Mouse (Mus musculus) hindbrain, embryonic 10.5 days (tissue): ENCODE results near the gene Cox14. TPM values are rescaled to one million over a fixed set of nuclear protein-coding genes. Genes with fewer than 3 reads are reported as not detected.
"Not testable (repeated sequence)": the region's sequence is repeated elsewhere in the genome, so short reads cannot be mapped to it uniquely, and the experiment has no call there.

Experiments used
- DNase-seq: peaks from one replicate; pipeline ENCODE4 v3.0.0-alpha.2; 2017; ENCODE audit warnings: low spot score
- H3K27ac ChIP-seq: fragments of 300-500 bp; sonication (generic); 2 replicates; pipeline ENCODE4 v1.5.1; 2016; ENCODE audit warnings: mild to moderate bottlenecking, moderate library complexity
- H3K27me3 ChIP-seq: fragments of 300-500 bp; sonication (generic); 2 replicates; pipeline ENCODE4 v1.6.1; 2016; ENCODE audit warnings: mild to moderate bottlenecking; ENCODE audit not compliant: poor library complexity, insufficient read depth, severe bottlenecking
- H3K36me3 ChIP-seq: fragments of 300-500 bp; sonication (generic); 2 replicates; pipeline ENCODE4 v1.6.1; 2016; ENCODE audit warnings: mild to moderate bottlenecking, moderate library complexity
- H3K4me1 ChIP-seq: fragments of 300-500 bp; sonication (generic); replicated peaks from 2 replicates; pipeline ENCODE4 v1.6.1; 2016; ENCODE audit warnings: mild to moderate bottlenecking
- H3K4me3 ChIP-seq: fragments of 300-500 bp; sonication (generic); 2 replicates; pipeline ENCODE4 v1.5.1; 2016; ENCODE audit warnings: mild to moderate bottlenecking, moderate library complexity
- H3K9me3 ChIP-seq: fragments of 300-500 bp; sonication (generic); 2 replicates; pipeline ENCODE4 v1.6.1; 2016; ENCODE audit warnings: mild to moderate bottlenecking, moderate library complexity
- WGBS: fragments of 180-500 bp; shearing (Covaris S2); methylation state at CpG from one replicate; pipeline ENCODE4 v1.1.7; 2016; 5-methylcytosine and 5-hydroxymethylcytosine counted together
- polyA plus RNA-seq: library from polyadenylated mRNA; unstranded; fragments of >200 nt; fragmentation: Nextera tagmentation; extraction: Ambion mirVana; gene quantifications from 2 replicates; pipeline ENCODE4 v1.2.1, GENCODE M21; 2016

Gene Cox14
- polyA plus RNA-seq, 1 experiment from 2014 or later = 174 TPM

GRCm38 (mm10) chr15:99723120-99723514 lies 2.3 kb upstream of the Cox14 start:
- Histone ChIP-seq H3K36me3 (peaks cover 60% of the 10 kb centered on the region), H3K27ac (peak overlapping the region; percentile 95), H3K9me3 (no peaks in the 10 kb centered on the region), H3K4me3 (peak overlapping the region; percentile 9; the same call in 1 of the 2 replicates), H3K4me1 (peaks cover 58% of the 10 kb centered on the region), H3K27me3 (no peaks in the 10 kb centered on the region)
- peak; percentile 27 for DNase-seq
- 45% methylated on average over 10 of the region's 10 CpGs for WGBS

GRCm38 (mm10) chr15:99723515-99724291 lies 1.7 kb upstream of the Cox14 start:
- peaks cover 52% of the 10 kb centered on the region for H3K4me1 ChIP-seq
- H3K9me3 ChIP-seq = peaks cover 1% of the 10 kb centered on the region; the same call in 1 of the 2 replicates
- H3K36me3 ChIP-seq = peaks cover 60% of the 10 kb centered on the region
- no peaks in the 10 kb centered on the region for H3K27me3 ChIP-seq
- peak; percentile 60 for DNase-seq
- WGBS = 7% methylated on average over 11 of the region's 11 CpGs
- peak overlapping the region; percentile 95 for H3K27ac ChIP-seq
- peak overlapping the region; percentile 98 for H3K4me3 ChIP-seq

- H3K4me3 ChIP-seq = peak overlapping the region; percentile 98
- H3K36me3 ChIP-seq = peaks cover 61% of the 10 kb centered on the region
- H3K4me1 ChIP-seq = peaks cover 52% of the 10 kb centered on the region
- whole genome bisulfite sequencing = 10% methylated on average over 16 of the region's 16 CpGs
- H3K27me3 ChIP-seq = no peaks in the 10 kb centered on the region
- peaks cover 8% of the 10 kb centered on the region for H3K9me3 ChIP-seq
- peak; percentile 64 for DNase-seq
- H3K27ac ChIP-seq = peak overlapping the region; percentile 95
These were observed 961 bp upstream of the Cox14 start for GRCm38 (mm10) chr15:99724292-99725021.

- Histone ChIP-seq H3K36me3 (peaks cover 58% of the 10 kb centered on the region), H3K9me3 (peaks cover 8% of the 10 kb centered on the region), H3K4me1 (peaks cover 52% of the 10 kb centered on the region), H3K27ac (no peak overlapping the region), H3K27me3 (no peaks in the 10 kb centered on the region), H3K4me3 (peak overlapping the region; percentile 98)
- no peak for DNase-seq
- WGBS = 85% methylated on average over 2 of the region's 2 CpGs
These were observed 1.1 kb downstream of the Cox14 start for GRCm38 (mm10) chr15:99726549-99726948.

GRCm38 (mm10) chr15:99727039-99727438 lies 1.6 kb downstream of the Cox14 start:
- not testable (repeated sequence) for H3K9me3 ChIP-seq, DNase-seq, H3K4me3 ChIP-seq, H3K27me3 ChIP-seq, H3K27ac ChIP-seq
- Histone ChIP-seq H3K36me3 (peaks cover 58% of the 10 kb centered on the region), H3K4me1 (peaks cover 47% of the 10 kb centered on the region)
- 96% methylated on average over 5 of the region's 5 CpGs for WGBS

- Histone ChIP-seq H3K4me3 (no peak overlapping the region), H3K27ac (no peak overlapping the region), H3K4me1 (peaks cover 43% of the 10 kb centered on the region), H3K36me3 (peaks cover 58% of the 10 kb centered on the region), H3K27me3 (no peaks in the 10 kb centered on the region), H3K9me3 (peaks cover 8% of the 10 kb centered on the region)
- DNase-seq = no peak
- WGBS = 95% methylated on average over 12 of the region's 12 CpGs
These were observed 2.1 kb downstream of the Cox14 start for GRCm38 (mm10) chr15:99727525-99727924.

GRCm38 (mm10) chr15:99728211-99728610 lies 2.8 kb downstream of the Cox14 start:
- 95% methylated on average over 5 of the region's 5 CpGs for WGBS
- Histone ChIP-seq H3K36me3 (peaks cover 58% of the 10 kb centered on the region), H3K9me3 (peaks cover 8% of the 10 kb centered on the region), H3K4me1 (peaks cover 36% of the 10 kb centered on the region), H3K4me3 (no peak overlapping the region), H3K27ac (no peak overlapping the region), H3K27me3 (no peaks in the 10 kb centered on the region)
- DNase-seq = no peak

- Histone ChIP-seq H3K4me1 (peaks cover 26% of the 10 kb centered on the region), H3K4me3 (no peak overlapping the region), H3K9me3 (peaks cover 8% of the 10 kb centered on the region), H3K27ac (no peak overlapping the region), H3K27me3 (no peaks in the 10 kb centered on the region), H3K36me3 (peaks cover 63% of the 10 kb centered on the region)
- WGBS = 97% methylated on average over 4 of the region's 4 CpGs
- DNase-seq = no peak
These were observed 3.8 kb downstream of the Cox14 start for GRCm38 (mm10) chr15:99729056-99729783.

- H3K27ac ChIP-seq = no peak overlapping the region
- no peaks in the 10 kb centered on the region for H3K27me3 ChIP-seq
- peaks cover 83% of the 10 kb centered on the region for H3K36me3 ChIP-seq
- no peak overlapping the region for H3K4me3 ChIP-seq
- peaks cover 8% of the 10 kb centered on the region for H3K9me3 ChIP-seq
- WGBS = 92% methylated on average over 2 of the region's 2 CpGs
- peaks cover 6% of the 10 kb centered on the region for H3K4me1 ChIP-seq
- DNase-seq = no peak
These were observed 5.7 kb downstream of the Cox14 start for GRCm38 (mm10) chr15:99731167-99731566.

- Histone ChIP-seq H3K9me3 (peaks cover 8% of the 10 kb centered on the region), H3K36me3 (peaks cover 88% of the 10 kb centered on the region), H3K4me1 (peaks cover 1% of the 10 kb centered on the region), H3K27me3 (no peaks in the 10 kb centered on the region), H3K4me3 (no peak overlapping the region), H3K27ac (no peak overlapping the region)
- no peak for DNase-seq
- 90% methylated on average over 3 of the region's 3 CpGs for WGBS
These were observed 6.3 kb downstream of the Cox14 start for GRCm38 (mm10) chr15:99731678-99732077.

GRCm38 (mm10) chr15:99733186-99733585 lies 7.8 kb downstream of the Cox14 start:
- Histone ChIP-seq H3K27me3 (no peaks in the 10 kb centered on the region), H3K9me3 (peaks cover 8% of the 10 kb centered on the region), H3K4me3 (no peak overlapping the region), H3K4me1 (no peaks in the 10 kb centered on the region), H3K27ac (no peak overlapping the region), H3K36me3 (peaks cover 94% of the 10 kb centered on the region)
- WGBS = 97% methylated on average over 5 of the region's 5 CpGs
- no peak for DNase-seq

- H3K9me3 ChIP-seq = no peaks in the 10 kb centered on the region
- no peak overlapping the region for H3K4me3 ChIP-seq
- no peaks in the 10 kb centered on the region for H3K27me3 ChIP-seq
- no peaks in the 10 kb centered on the region for H3K4me1 ChIP-seq
- H3K27ac ChIP-seq = no peak overlapping the region
- WGBS = 94% methylated on average over 2 of the region's 2 CpGs
- peaks cover 97% of the 10 kb centered on the region for H3K36me3 ChIP-seq
- no peak for DNase-seq
These were observed 10.2 kb downstream of the Cox14 start for GRCm38 (mm10) chr15:99735631-99736030.
